10 mouse cellular contexts compared by ENCODE assay signal in genomic region chr10:78260322-78260721, GRCm38 (mm10). TPM values are rescaled to one million over a fixed set of nuclear protein-coding genes. Genes with fewer than 3 reads are reported as not detected.
DNase-seq lines count a peak whose midpoint lies in the region; ATAC-seq lines count a peak whose summit lies in the region.
"Had no signal": no experiment of that assay in that cellular context is flagged by ENCODE, and none has a peak within 500 bp of the region (broad histone marks: within the 10 kb centered on the region; RNA-seq: fewer than 3 reads in every experiment).

No protein-coding gene starts in this region.

- no peaks in the 10 kb centered on the region for H3K36me3 ChIP-seq in embryonic facial prominence, embryonic 13.5 days
- H3K36me3 ChIP-seq in liver, embryonic 11.5 days (ENCODE audit: control insufficient read depth, insufficient read depth, low read length): no peaks in the 10 kb centered on the region
- H3K36me3 ChIP-seq: forebrain, embryonic 12.5 days had no signal

- peaks cover 13% of the 10 kb centered on the region for H3K4me1 ChIP-seq in embryonic facial prominence, embryonic 13.5 days
- H3K4me1 ChIP-seq in liver, embryonic 11.5 days (replicated peaks; ENCODE audit: control insufficient read depth, insufficient read depth, low read length): no peaks in the 10 kb centered on the region
- H3K4me1 ChIP-seq: forebrain, embryonic 12.5 days had no signal

- H3K9me3 ChIP-seq in embryonic facial prominence, embryonic 13.5 days: no peaks in the 10 kb centered on the region
- H3K9me3 ChIP-seq in liver, embryonic 11.5 days (ENCODE audit: control insufficient read depth, low read length): no peaks in the 10 kb centered on the region
- H3K9me3 ChIP-seq: forebrain, embryonic 12.5 days had no signal

- peak; percentile 15 to 44 for DNase-seq in heart, postnatal 10 days
- DNase-seq in heart, adult 18-20 months: no peak
- DNase-seq in lung, postnatal 4 days: peak; percentile 14 to 39
- no peak for DNase-seq in lung, postnatal 14 days
- peak; percentile 6 for DNase-seq in mesoderm, embryonic 11.5 days (ENCODE audit: low read depth, low spot score)
- no peak for DNase-seq in thymus, postnatal 36 days
- DNase-seq in liver, embryonic 11.5 days (ENCODE audit: low spot score): no peak
- DNase-seq: heart, postnatal 14 days had no signal

- peak overlapping the region; percentile 19; the same call in 1 of the 2 replicates for H3K27ac ChIP-seq in embryonic facial prominence, embryonic 13.5 days
- H3K27ac ChIP-seq in liver, embryonic 11.5 days (ENCODE audit: low read depth, low read length): no peak overlapping the region
- H3K27ac ChIP-seq: forebrain, embryonic 12.5 days had no signal

- H3K4me3 ChIP-seq in embryonic facial prominence, embryonic 13.5 days: no peak overlapping the region
- H3K4me3 ChIP-seq in liver, embryonic 11.5 days (ENCODE audit: low read depth, low read length): no peak overlapping the region
- H3K4me3 ChIP-seq: forebrain, embryonic 12.5 days had no signal

- ATAC-seq in embryonic facial prominence, embryonic 13.5 days (ENCODE audit: insufficient number of reproducible peaks, insufficient read depth, low FRiP score, low TSS enrichment, low read depth): no peak
- ATAC-seq in liver, embryonic 11.5 days (replicated peaks; ENCODE audit: low FRiP score): no peak; the same call in 1 of the 2 replicates

- no peak overlapping the region for H3K4me2 ChIP-seq in embryonic facial prominence, embryonic 13.5 days
- no peak overlapping the region for H3K4me2 ChIP-seq in liver, embryonic 11.5 days
- H3K4me2 ChIP-seq: forebrain, embryonic 12.5 days had no signal

- 25% methylated on average over 5 of the region's 5 CpGs for WGBS in embryonic facial prominence, embryonic 13.5 days
- WGBS in liver, embryonic 11.5 days: 22% methylated on average over 5 of the region's 5 CpGs

- intact Hi-C loops in heart, postnatal 10 days (cut with DNase I): no loop called here

- H3K27me3 ChIP-seq in embryonic facial prominence, embryonic 13.5 days: no peaks in the 10 kb centered on the region
- peaks cover 3% of the 10 kb centered on the region; the same call in 1 of the 2 replicates for H3K27me3 ChIP-seq in liver, embryonic 11.5 days (replicated peaks; ENCODE audit: control insufficient read depth, insufficient read depth, low read length)
- H3K27me3 ChIP-seq: forebrain, embryonic 12.5 days had no signal

- peak overlapping the region; percentile 49; the same call in 1 of the 2 replicates for H3K9ac ChIP-seq in embryonic facial prominence, embryonic 13.5 days
- H3K9ac ChIP-seq in liver, embryonic 11.5 days (ENCODE audit: low read depth, low read length): no peak overlapping the region
- H3K9ac ChIP-seq: forebrain, embryonic 12.5 days had no signal

RNA-seq across cellular contexts. Expression of gene Trappc10, which starts 15.9 kb away (rescaled TPM):
- 10 to 100 TPM; 37.9 to 38.1 TPM for total RNA-seq in heart, postnatal 10 days (2021)
- total RNA-seq in heart, adult 18-20 months (2021): 10 to 100 TPM; 51.1 to 54.8 TPM
- 12.0 and 14.5 TPM in 2 replicates for polyA plus RNA-seq in embryonic facial prominence, embryonic 13.5 days (2015; fragmentation: Nextera tagmentation; extraction: Ambion mirVana)
- 13.3 and 14.3 TPM in 2 replicates for polyA plus RNA-seq in liver, embryonic 11.5 days (2014; fragmentation: Nextera tagmentation; extraction: Ambion mirVana)

Comparison
In these comparisons a context has a peak if more than half of its experiments do, and no peak if none do; other contexts are left out.
1. DNase-seq: peak in heart, postnatal 10 days (2 of 2), lung, postnatal 4 days (2 of 2) and mesoderm, embryonic 11.5 days (single experiment); none in heart, adult 18-20 months (0 of 2), lung, postnatal 14 days (single experiment), thymus, postnatal 36 days (0 of 2) and liver, embryonic 11.5 days (single experiment).